Mouse (Mus musculus): ENCODE measurements around the gene Vmn1r121.
"Not testable (repeated sequence)": the region's sequence is repeated elsewhere in the genome, so short reads cannot be mapped to it uniquely, and the experiment has no call there.

The Vmn1r121 gene

GRCm38 (mm10) chr7:21098413-21098812 is at the start of gene Vmn1r121:
Vmn1r121 (minus strand) TSS chr7:21098513.
- not testable (repeated sequence) for DNase-seq (ENCODE audit: low spot score in 2 of 2)

DNA sequence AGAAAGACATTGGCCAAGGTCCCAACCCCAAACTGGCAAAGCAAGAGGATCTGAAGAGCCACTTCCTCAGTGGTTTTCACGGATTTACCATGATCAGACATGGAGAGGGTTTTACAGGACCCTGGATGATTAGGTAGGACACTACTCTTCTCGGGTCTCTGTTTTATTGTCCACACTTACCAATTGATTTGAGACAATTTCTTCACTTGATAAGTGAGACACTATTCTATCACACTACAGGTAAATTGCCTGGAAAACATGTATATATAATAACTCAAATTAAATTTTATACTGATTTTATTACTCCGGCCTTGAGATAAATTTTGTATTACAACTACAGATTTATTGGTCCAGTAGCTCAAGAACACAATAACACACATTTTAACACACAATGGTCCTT is 35.7 kb upstream of the Vmn1r121 start, which contains the start of gene Vmn1r122:
Vmn1r122 (minus strand) TSS at position 101 of the 400 bp plus-strand sequence.
- not testable (repeated sequence) for DNase-seq (ENCODE audit: low spot score in 2 of 2)

DNA sequence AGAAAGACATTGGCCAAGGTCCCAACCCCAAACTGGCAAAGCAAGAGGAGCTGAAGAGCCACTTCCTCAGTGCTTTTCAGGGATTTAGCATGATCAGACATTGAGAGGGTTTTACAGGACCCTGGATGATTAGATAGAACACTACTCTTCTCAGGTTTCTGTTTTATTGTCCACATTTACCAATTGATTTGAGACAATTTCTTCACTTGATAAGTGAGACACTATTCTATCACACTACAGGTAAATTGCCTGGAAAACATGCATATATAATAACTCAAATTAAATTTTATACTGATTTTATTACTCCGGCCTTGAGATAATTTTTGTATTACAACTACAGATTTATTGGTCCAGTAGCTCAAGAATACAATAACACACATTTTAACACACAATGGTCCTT is 44.6 kb downstream of the Vmn1r121 start, which contains the start of gene Vmn1r120:
Vmn1r120 (minus strand) TSS at position 101 of the 400 bp plus-strand sequence.
- not testable (repeated sequence) for DNase-seq (ENCODE audit: low spot score in 2 of 2)
